Mouse (Mus musculus) lung, postnatal 0 days (tissue): ENCODE data around the gene Sox8. TPM values are rescaled to one million over a fixed set of nuclear protein-coding genes. Genes with fewer than 3 reads are reported as not detected.

Experiments
- ATAC-seq: fragments of 200-750 bp; cut with Nextera tagmentation; 2 replicates; pipeline ENCODE4 v1.8.0; 2017; ENCODE audit warnings: moderate library complexity
- DNase-seq: peaks from one replicate; pipeline ENCODE4 v3.0.0-alpha.2; 2016; ENCODE audit warnings: low spot score
- H3K27ac ChIP-seq: fragments of 300-500 bp; sonication (generic); 2 replicates; pipeline ENCODE4 v1.5.1; 2014; ENCODE audit warnings: antibody characterized with exemption, mild to moderate bottlenecking, low read length, mixed read lengths
- H3K27me3 ChIP-seq: fragments of 300-500 bp; sonication (generic); replicated peaks from 2 replicates; pipeline ENCODE4 v1.6.1; 2014; ENCODE audit warnings: low read length, mixed read lengths; ENCODE audit not compliant: insufficient read depth
- H3K36me3 ChIP-seq: fragments of 300-500 bp; sonication (generic); 2 replicates; pipeline ENCODE4 v1.6.1; 2014; ENCODE audit warnings: low read length, mixed read lengths; ENCODE audit not compliant: insufficient read depth
- H3K4me1 ChIP-seq: fragments of 300-500 bp; sonication (generic); 2 replicates; pipeline ENCODE4 v1.6.1; 2014; ENCODE audit warnings: antibody characterized with exemption, low read depth, low read length, mixed read lengths; ENCODE audit not compliant: insufficient read depth
- H3K4me2 ChIP-seq: fragments of 300-500 bp; sonication (generic); replicated peaks from 2 replicates; pipeline ENCODE4 v1.6.1; 2014; ENCODE audit warnings: low read depth, mild to moderate bottlenecking, low read length, moderate library complexity, mixed read lengths
- H3K4me3 ChIP-seq: fragments of 300-500 bp; sonication (generic); 2 replicates; pipeline ENCODE4 v1.5.1; 2014; ENCODE audit warnings: low read depth, low read length
- H3K9ac ChIP-seq: fragments of 300-500 bp; sonication (generic); replicated peaks from 2 replicates; pipeline ENCODE4 v1.6.1; 2014; ENCODE audit warnings: low read depth, mild to moderate bottlenecking
- H3K9me3 ChIP-seq: fragments of 300-500 bp; sonication (generic); 2 replicates; pipeline ENCODE4 v1.6.1; 2016; ENCODE audit warnings: low read length, mixed read lengths
- CTCF ChIP-seq: IDR thresholded peaks from 2 replicates; pipeline ENCODE4 v1.5.1; 2016; ENCODE audit warnings: antibody characterized with exemption, mild to moderate bottlenecking
- EP300 ChIP-seq: IDR thresholded peaks from 2 replicates; pipeline ENCODE4 v1.6.1; 2016; ENCODE audit warnings: antibody characterized with exemption, mild to moderate bottlenecking, control low read depth
- WGBS: fragments of 180-500 bp; shearing (Covaris S2); extraction: QIAGEN DNeasy Blood & Tissue Kit; methylation state at CpG from one replicate; pipeline ENCODE4 v1.1.7; 2014; 5-methylcytosine and 5-hydroxymethylcytosine counted together
- polyA plus RNA-seq: library from polyadenylated mRNA; unstranded; fragments of >200 nt; fragmentation: Nextera tagmentation; extraction: Ambion mirVana; gene quantifications from 2 replicates; pipeline ENCODE4 v1.2.1, GENCODE M21; 2015

Sox8 gene
- polyA plus RNA-seq, 1 experiment from 2014 or later = 0.19 TPM

DNA sequence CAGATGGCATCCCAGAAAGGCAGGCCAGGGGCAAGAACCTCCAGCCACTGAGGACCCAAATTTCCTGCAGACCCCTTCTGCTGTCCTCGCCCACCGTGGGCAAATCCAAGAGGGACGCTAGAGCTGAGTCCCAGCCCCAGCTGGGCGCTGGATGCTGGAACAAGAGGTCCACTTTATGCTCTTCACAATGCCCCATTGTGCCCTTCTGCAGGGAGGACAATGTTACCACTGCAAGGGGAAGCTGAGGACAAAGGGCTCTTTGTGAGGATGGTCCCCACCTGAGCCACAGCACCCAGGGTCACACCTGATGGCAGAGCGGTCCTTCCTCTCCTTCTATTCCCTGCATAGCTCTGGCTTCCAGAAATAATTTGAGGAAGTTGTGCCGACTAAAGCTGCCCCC, 6.8 kb upstream of the Sox8 start:
- H3K9me3 ChIP-seq = no peaks in the 10 kb centered on the region
- TF ChIP-seq CTCF (no peak), EP300 (no peak)
- 46% methylated on average over 6 of the region's 6 CpGs for WGBS
- H3K4me1 ChIP-seq = peaks cover 8% of the 10 kb centered on the region; the same call in 1 of the 2 replicates
- H3K27ac ChIP-seq = no peak overlapping the region
- H3K9ac ChIP-seq = no peak overlapping the region
- no peaks in the 10 kb centered on the region for H3K27me3 ChIP-seq
- no peak overlapping the region for H3K4me3 ChIP-seq
- DNase-seq = no peak
- no peaks in the 10 kb centered on the region for H3K36me3 ChIP-seq
- ATAC-seq = no peak
- no peak overlapping the region for H3K4me2 ChIP-seq

DNA sequence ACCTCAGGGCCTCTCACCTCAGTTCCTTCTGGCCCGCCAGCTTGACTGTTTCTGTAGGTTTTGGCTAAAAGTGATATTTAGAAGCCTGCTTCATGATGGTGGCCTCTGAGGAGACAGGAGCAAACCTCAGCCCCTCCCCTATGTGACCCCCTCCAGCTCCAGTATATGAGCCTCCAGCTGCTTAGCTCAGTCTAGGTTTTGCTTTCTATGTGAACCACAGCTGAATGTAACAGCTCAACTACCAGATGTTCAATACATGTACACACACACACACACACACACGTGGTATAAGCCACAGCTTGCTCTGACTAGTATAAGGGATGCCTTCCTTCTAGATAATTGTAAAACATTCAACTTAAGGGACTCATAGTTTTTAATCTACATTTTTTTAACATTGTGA, 5.5 kb upstream of the Sox8 start:
- no peak overlapping the region for H3K9ac ChIP-seq
- no peak overlapping the region for H3K27ac ChIP-seq
- TF ChIP-seq EP300 (no peak), CTCF (no peak)
- H3K4me2 ChIP-seq = no peak overlapping the region
- no peaks in the 10 kb centered on the region for H3K36me3 ChIP-seq
- H3K9me3 ChIP-seq = no peaks in the 10 kb centered on the region
- DNase-seq (no peak), ATAC-seq (no peak)
- peaks cover 10% of the 10 kb centered on the region; the same call in 1 of the 2 replicates for H3K4me1 ChIP-seq
- WGBS = 51% methylated on average over 2 of the region's 2 CpGs
- no peak overlapping the region for H3K4me3 ChIP-seq
- H3K27me3 ChIP-seq = 0 out of 2 replicates have a peak, but pooled peaks cover under 1% of the 10 kb centered on the region

DNA sequence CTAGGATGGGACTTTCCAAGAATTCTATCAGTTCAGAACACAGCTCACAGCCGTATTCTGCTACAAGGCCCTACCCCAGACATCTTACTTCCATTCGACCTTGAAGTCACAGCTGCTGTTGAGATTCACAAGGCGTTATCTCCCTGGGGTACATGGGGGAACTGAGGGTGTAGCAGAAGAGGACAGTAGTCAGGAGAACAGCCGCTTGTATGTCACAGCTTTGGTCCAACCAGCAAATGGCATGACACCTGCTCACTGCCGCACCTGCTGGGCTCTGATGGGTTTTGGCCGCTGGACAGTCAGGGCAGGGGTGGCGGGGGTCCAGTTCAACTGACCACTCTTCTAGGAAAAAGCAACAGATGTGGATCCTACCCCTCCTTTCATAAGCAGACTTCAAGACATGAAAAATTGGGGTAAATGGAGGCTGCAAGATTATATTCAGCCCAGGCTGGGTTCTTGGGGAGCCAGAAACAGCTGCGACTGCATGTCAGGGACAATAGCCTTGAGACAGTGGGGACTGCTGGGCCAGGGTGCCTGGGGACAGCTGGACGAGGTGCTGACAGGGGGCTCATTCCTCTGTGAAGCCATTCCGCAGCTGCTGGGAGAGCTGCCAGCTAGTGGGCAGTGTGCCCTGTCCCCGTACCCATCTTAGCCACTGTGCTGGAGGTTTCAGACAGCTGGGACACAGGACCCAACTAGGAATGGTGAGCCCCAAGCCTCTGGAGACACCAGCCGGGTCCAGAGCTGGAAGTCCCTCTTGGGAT, 4.9 kb upstream of the Sox8 start:
- WGBS = 57% methylated on average over 12 of the region's 12 CpGs
- ATAC-seq (no peak), DNase-seq (no peak)
- no peaks in the 10 kb centered on the region for H3K9me3 ChIP-seq
- peaks cover 12% of the 10 kb centered on the region for H3K4me1 ChIP-seq
- peaks cover 6% of the 10 kb centered on the region for H3K27me3 ChIP-seq
- no peak overlapping the region for H3K4me3 ChIP-seq
- H3K9ac ChIP-seq = no peak overlapping the region
- H3K4me2 ChIP-seq = no peak overlapping the region
- no peak overlapping the region for H3K27ac ChIP-seq
- H3K36me3 ChIP-seq = no peaks in the 10 kb centered on the region
- TF ChIP-seq CTCF = no peak
- no peak for TF ChIP-seq EP300

DNA sequence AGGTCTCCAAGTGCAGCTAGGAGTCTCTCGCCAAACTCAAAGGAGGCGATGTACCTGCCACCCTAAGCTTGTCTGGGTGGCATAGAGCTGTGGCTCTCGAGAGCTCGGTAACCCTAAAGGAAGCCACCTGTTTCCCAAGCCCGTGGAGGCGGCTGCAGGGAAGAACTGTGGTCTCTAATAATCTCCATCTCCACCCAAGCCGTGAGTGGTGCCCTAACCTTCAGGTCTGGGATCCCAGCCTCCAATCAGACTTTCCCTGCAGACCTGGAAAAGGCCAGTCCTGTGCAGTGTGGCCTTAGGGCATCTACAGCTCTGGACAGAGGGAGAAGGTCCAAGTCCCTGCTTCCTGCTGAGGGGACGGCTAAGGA, 951 bp upstream of the Sox8 start:
- Histone ChIP-seq H3K27me3 (peaks cover 28% of the 10 kb centered on the region), H3K36me3 (no peaks in the 10 kb centered on the region), H3K9me3 (no peaks in the 10 kb centered on the region), H3K4me2 (peak overlapping the region; percentile 69), H3K27ac (no peak overlapping the region), H3K9ac (no peak overlapping the region), H3K4me1 (peaks cover 8% of the 10 kb centered on the region), H3K4me3 (peak overlapping the region; percentile 34)
- DNase-seq = no peak
- ATAC-seq = no peak
- WGBS = 9% methylated on average over 8 of the region's 8 CpGs
- TF ChIP-seq EP300 (no peak), CTCF (no peak)

DNA sequence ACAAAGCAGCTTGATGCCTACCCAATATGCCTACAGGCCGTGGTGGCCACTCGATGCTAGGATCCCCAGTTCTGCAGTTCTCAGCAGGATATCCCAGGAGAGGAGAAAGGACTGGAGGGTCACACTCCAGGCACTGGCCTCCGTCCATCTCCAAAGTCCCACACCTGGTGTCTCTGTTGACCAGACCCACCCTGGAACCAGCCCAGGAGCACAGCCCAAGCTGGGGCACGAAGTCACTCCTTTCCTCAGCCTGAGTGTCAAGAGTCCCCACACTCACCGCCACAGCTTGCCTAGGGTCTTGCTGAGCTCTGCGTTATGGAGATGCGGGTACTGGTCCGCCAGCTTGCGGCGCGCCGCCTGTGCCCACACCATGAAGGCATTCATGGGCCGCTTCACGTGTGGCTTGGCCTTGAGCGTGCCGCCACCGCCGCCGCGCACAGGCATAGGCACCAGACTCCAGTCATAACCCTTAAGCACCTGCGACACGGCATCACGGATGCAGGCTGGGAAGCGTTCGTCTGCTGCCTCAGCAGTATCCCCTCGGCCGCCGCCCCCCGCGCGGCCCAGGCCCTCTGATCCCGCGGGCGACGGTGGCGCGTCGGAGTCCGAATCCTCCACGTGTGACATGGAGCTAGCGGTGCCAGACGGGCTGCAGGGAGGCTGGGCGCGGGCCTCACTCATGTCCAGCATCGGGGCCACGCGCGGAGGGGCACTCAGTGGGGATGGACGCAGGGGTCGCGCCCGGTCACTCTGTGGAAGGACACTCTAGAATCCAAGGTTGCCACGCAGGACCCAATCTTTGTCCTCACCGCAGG, 446 bp downstream of the Sox8 start:
- Histone ChIP-seq H3K9ac (no peak overlapping the region), H3K4me3 (peak overlapping the region; percentile 34), H3K27me3 (peaks cover 28% of the 10 kb centered on the region), H3K36me3 (no peaks in the 10 kb centered on the region), H3K9me3 (no peaks in the 10 kb centered on the region), H3K4me1 (peaks cover 8% of the 10 kb centered on the region), H3K27ac (no peak overlapping the region), H3K4me2 (peak overlapping the region; percentile 69)
- WGBS = 4% methylated on average over 54 of the region's 54 CpGs
- TF ChIP-seq EP300 (no peak), CTCF (no peak)
- ATAC-seq = peak; percentile 26; the same call in 1 of the 2 replicates
- no peak for DNase-seq

DNA sequence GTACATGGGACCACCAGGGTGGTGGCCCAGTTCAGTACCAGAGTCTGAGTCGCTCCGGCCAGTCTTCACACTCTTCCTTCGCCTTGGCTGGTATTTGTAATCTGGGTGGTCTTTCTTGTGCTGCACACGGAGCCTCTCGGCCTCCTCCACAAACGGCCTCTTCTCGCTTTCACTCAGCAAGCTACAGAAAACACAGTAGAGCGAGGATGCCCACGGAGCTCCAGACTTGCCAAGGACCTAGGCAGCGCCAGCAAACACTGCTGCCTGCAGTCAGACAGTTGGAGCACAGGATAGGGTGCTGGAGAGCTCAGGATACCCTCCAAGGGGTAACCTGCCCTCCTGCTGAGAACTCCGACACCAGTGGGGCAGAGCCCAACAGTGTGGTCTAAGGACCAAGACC, 1.6 kb downstream of the Sox8 start:
- TF ChIP-seq CTCF (no peak), EP300 (no peak)
- 79% methylated on average over 11 of the region's 11 CpGs for WGBS
- no peak overlapping the region for H3K9ac ChIP-seq
- H3K4me1 ChIP-seq = peaks cover 8% of the 10 kb centered on the region
- ATAC-seq (no peak), DNase-seq (no peak)
- no peak overlapping the region for H3K4me3 ChIP-seq
- H3K9me3 ChIP-seq = no peaks in the 10 kb centered on the region
- no peaks in the 10 kb centered on the region for H3K36me3 ChIP-seq
- H3K27ac ChIP-seq = no peak overlapping the region
- H3K4me2 ChIP-seq = no peak overlapping the region
- peaks cover 28% of the 10 kb centered on the region for H3K27me3 ChIP-seq
